Mouse (Mus musculus): ENCODE results near the gene Thsd4.
"Not testable (repeated sequence)": the region's sequence is repeated elsewhere in the genome, so short reads cannot be mapped to it uniquely, and the experiment has no call there.

The Thsd4 gene

GRCm38 (mm10) chr9:59960559-59960958 is 561.3 kb downstream of the Thsd4 start, which contains the start of gene Nr2e3:
Nr2e3 (minus strand) TSS chr9:59960659.
- DNase-seq, result no peak

- peak; percentile 83 to 88 for DNase-seq
Measured at GRCm38 (mm10) chr9:59959276-59959675, 562.6 kb downstream of the Thsd4 start.

- DNase-seq, result not testable (repeated sequence)
Measured at GRCm38 (mm10) chr9:59958115-59958514, 563.7 kb downstream of the Thsd4 start.

GRCm38 (mm10) chr9:59956496-59956895 is 565.4 kb downstream of the Thsd4 start:
- DNase-seq, result no peak

GRCm38 (mm10) chr9:59955692-59956091 is 566.2 kb downstream of the Thsd4 start:
- peak in 1 of 2 experiments; percentile 1 for DNase-seq

GRCm38 (mm10) chr9:59955199-59955598 is 566.6 kb downstream of the Thsd4 start:
- DNase-seq, result peak in 1 of 2 experiments; percentile 1

GRCm38 (mm10) chr9:59953556-59953955 is 568.3 kb downstream of the Thsd4 start:
- DNase-seq, result no peak

- no peak for DNase-seq
Measured at GRCm38 (mm10) chr9:59952515-59953070, 569.3 kb downstream of the Thsd4 start.

GRCm38 (mm10) chr9:59951943-59952342 is 569.9 kb downstream of the Thsd4 start:
- DNase-seq, result no peak

GRCm38 (mm10) chr9:59951001-59951750 is 570.7 kb downstream of the Thsd4 start:
- DNase-seq, result no peak

- no peak for DNase-seq
Measured at GRCm38 (mm10) chr9:59949981-59950380, 571.9 kb downstream of the Thsd4 start.

GRCm38 (mm10) chr9:59949511-59949910 is 572.3 kb downstream of the Thsd4 start:
- no peak for DNase-seq

- DNase-seq, result peak; percentile 73 to 77
Measured at GRCm38 (mm10) chr9:59948691-59949250, 573.1 kb downstream of the Thsd4 start.

GRCm38 (mm10) chr9:59948226-59948625 is 573.6 kb downstream of the Thsd4 start:
- DNase-seq, result peak; percentile 52 to 53

- DNase-seq, result peak in 1 of 2 experiments; percentile 55
Measured at GRCm38 (mm10) chr9:59947271-59947670, 574.6 kb downstream of the Thsd4 start.

GRCm38 (mm10) chr9:59945241-59945640 is 576.6 kb downstream of the Thsd4 start:
- DNase-seq, result no peak

GRCm38 (mm10) chr9:59943826-59944225 is 578.0 kb downstream of the Thsd4 start:
- DNase-seq, result no peak

- no peak for DNase-seq
Measured at GRCm38 (mm10) chr9:59942501-59943085, 579.3 kb downstream of the Thsd4 start.

GRCm38 (mm10) chr9:59941885-59942350 is 579.9 kb downstream of the Thsd4 start:
- no peak for DNase-seq

GRCm38 (mm10) chr9:59940913-59941884 is 580.6 kb downstream of the Thsd4 start:
- DNase-seq, result no peak

- no peak for DNase-seq
Measured at GRCm38 (mm10) chr9:59939691-59940090, 582.2 kb downstream of the Thsd4 start.

GRCm38 (mm10) chr9:59938529-59938928 is 583.3 kb downstream of the Thsd4 start:
- no peak for DNase-seq
